Mouse (Mus musculus) limb, embryonic 10.5 days (tissue): ENCODE measurements around the gene Adra2b. TPM values are rescaled to one million over a fixed set of nuclear protein-coding genes. Genes with fewer than 3 reads are reported as not detected.

Source experiments
- DNase-seq: peaks from one replicate; pipeline ENCODE4 v3.0.0-alpha.2; 2017; ENCODE audit warnings: low spot score
- H3K27ac ChIP-seq: fragments of 300-500 bp; sonication (generic); 2 replicates; pipeline ENCODE4 v1.5.1; 2016; ENCODE audit warnings: mild to moderate bottlenecking
- H3K27me3 ChIP-seq: fragments of 300-500 bp; sonication (generic); 2 replicates; pipeline ENCODE4 v1.6.1; 2016; ENCODE audit warnings: low read depth, mild to moderate bottlenecking; ENCODE audit not compliant: poor library complexity, severe bottlenecking
- H3K36me3 ChIP-seq: fragments of 300-500 bp; sonication (generic); 2 replicates; pipeline ENCODE4 v1.6.1; 2016; ENCODE audit warnings: mild to moderate bottlenecking, moderate library complexity
- H3K4me1 ChIP-seq: fragments of 300-500 bp; sonication (generic); 2 replicates; pipeline ENCODE4 v1.6.1; 2016
- H3K4me3 ChIP-seq: fragments of 300-500 bp; sonication (generic); 2 replicates; pipeline ENCODE4 v1.5.1; 2016; ENCODE audit warnings: mild to moderate bottlenecking, moderate library complexity
- H3K9me3 ChIP-seq: fragments of 300-500 bp; sonication (generic); replicated peaks from 2 replicates; pipeline ENCODE4 v1.6.1; 2016; ENCODE audit warnings: mild to moderate bottlenecking
- WGBS: fragments of 180-500 bp; shearing (Covaris S2); methylation state at CpG from one replicate; pipeline ENCODE4 v1.1.7; 2016; 5-methylcytosine and 5-hydroxymethylcytosine counted together
- polyA plus RNA-seq: library from polyadenylated mRNA; unstranded; fragments of >200 nt; fragmentation: Nextera tagmentation; extraction: Ambion mirVana; gene quantifications from 2 replicates; pipeline ENCODE4 v1.2.1, GENCODE M21; 2016

Adra2b gene
- polyA plus RNA-seq, 1 experiment from 2014 or later, result 1.7 TPM

GRCm38 (mm10) chr2:127375759-127376341, 12.8 kb downstream of the Adra2b start:
- Histone ChIP-seq H3K27me3 (no peaks in the 10 kb centered on the region), H3K9me3 (no peaks in the 10 kb centered on the region), H3K4me3 (no peak overlapping the region), H3K4me1 (peaks cover 21% of the 10 kb centered on the region), H3K27ac (no peak overlapping the region), H3K36me3 (no peaks in the 10 kb centered on the region)
- no peak for DNase-seq
- 60% methylated on average over 7 of the region's 7 CpGs for WGBS

GRCm38 (mm10) chr2:127376423-127377051, 13.5 kb downstream of the Adra2b start:
- Histone ChIP-seq H3K4me1 (peaks cover 14% of the 10 kb centered on the region), H3K27me3 (no peaks in the 10 kb centered on the region), H3K36me3 (no peaks in the 10 kb centered on the region), H3K4me3 (no peak overlapping the region), H3K9me3 (no peaks in the 10 kb centered on the region), H3K27ac (no peak overlapping the region)
- WGBS, result 80% methylated on average over 6 of the region's 6 CpGs
- DNase-seq, result no peak

DNA sequence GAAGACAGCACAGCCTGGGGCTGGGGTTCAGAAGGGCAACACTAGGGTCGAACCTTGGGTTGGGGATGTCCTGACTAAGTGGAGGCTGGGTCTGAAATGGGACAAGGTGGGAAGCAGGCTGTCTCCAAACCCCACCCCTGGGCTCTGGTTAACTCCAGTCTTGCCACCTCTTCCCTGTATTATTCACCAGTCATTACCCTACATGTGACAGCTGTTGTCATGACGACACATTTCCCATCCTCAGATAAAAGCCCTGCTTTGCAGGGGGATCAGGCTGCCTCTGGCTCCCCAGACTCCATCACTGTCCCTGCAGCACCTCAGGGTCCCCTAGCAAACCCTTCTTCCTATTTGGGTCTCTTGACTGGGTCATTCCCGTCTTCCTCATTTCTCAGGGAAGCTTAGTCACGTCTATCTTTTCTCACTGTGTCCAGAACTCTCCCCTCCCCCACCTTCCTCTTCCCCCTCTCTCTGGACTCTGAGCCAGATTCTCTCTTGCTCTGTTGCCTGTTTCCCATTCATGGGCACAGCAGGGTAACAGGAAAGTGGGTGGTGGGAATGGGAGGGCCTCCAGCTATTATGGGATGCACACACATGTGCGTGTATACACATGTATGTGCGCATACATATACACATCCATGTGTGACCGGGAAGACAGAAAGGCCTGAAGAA, 15.1 kb downstream of the Adra2b start:
- H3K4me3 ChIP-seq, result no peak overlapping the region
- no peak overlapping the region for H3K27ac ChIP-seq
- peaks cover 12% of the 10 kb centered on the region; the same call in 1 of the 2 replicates for H3K4me1 ChIP-seq
- H3K36me3 ChIP-seq, result no peaks in the 10 kb centered on the region
- no peaks in the 10 kb centered on the region for H3K9me3 ChIP-seq
- 70% methylated on average over 7 of the region's 7 CpGs for WGBS
- H3K27me3 ChIP-seq, result no peaks in the 10 kb centered on the region
- no peak for DNase-seq

- H3K27ac ChIP-seq, result no peak overlapping the region
- WGBS, result 85% methylated on average over 7 of the region's 7 CpGs
- no peaks in the 10 kb centered on the region for H3K36me3 ChIP-seq
- H3K4me1 ChIP-seq, result peaks cover 12% of the 10 kb centered on the region; the same call in 1 of the 2 replicates
- H3K27me3 ChIP-seq, result no peaks in the 10 kb centered on the region
- no peak overlapping the region for H3K4me3 ChIP-seq
- no peaks in the 10 kb centered on the region for H3K9me3 ChIP-seq
- no peak for DNase-seq
Observed at GRCm38 (mm10) chr2:127378611-127378990, 15.6 kb downstream of the Adra2b start.

GRCm38 (mm10) chr2:127379250-127379649, 16.2 kb downstream of the Adra2b start:
- Histone ChIP-seq H3K36me3 (no peaks in the 10 kb centered on the region), H3K27ac (no peak overlapping the region), H3K4me1 (peaks cover 12% of the 10 kb centered on the region; the same call in 1 of the 2 replicates), H3K4me3 (no peak overlapping the region), H3K9me3 (no peaks in the 10 kb centered on the region), H3K27me3 (no peaks in the 10 kb centered on the region)
- WGBS, result 77% methylated on average over 3 of the region's 3 CpGs
- DNase-seq, result no peak

DNA sequence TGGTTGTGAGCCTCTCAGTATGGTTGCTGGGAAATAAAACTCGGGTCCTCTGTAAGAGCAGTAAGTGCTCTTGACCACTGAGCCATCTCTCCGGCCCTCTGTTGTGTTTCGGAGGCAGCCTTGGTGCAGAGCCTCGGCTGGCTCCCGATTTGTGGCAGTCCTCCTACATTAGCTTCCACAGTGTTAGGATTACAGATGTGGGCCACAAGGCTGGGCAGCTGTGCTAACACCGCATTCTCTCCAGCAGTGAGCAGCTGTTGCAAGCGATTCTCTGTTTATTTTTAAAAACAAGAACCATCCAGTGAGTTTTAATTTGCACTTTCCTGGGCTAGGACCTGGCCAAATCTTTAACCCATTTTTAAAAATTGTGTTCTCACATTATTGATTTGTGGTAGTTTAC, 20.9 kb downstream of the Adra2b start:
- no peaks in the 10 kb centered on the region for H3K4me1 ChIP-seq
- H3K27me3 ChIP-seq, result no peaks in the 10 kb centered on the region
- H3K4me3 ChIP-seq, result no peak overlapping the region
- H3K27ac ChIP-seq, result no peak overlapping the region
- 77% methylated on average over 7 of the region's 7 CpGs for WGBS
- DNase-seq, result no peak
- H3K9me3 ChIP-seq, result no peaks in the 10 kb centered on the region
- H3K36me3 ChIP-seq, result no peaks in the 10 kb centered on the region

- no peaks in the 10 kb centered on the region for H3K36me3 ChIP-seq
- H3K27me3 ChIP-seq, result no peaks in the 10 kb centered on the region
- no peak overlapping the region for H3K27ac ChIP-seq
- no peaks in the 10 kb centered on the region for H3K4me1 ChIP-seq
- H3K9me3 ChIP-seq, result no peaks in the 10 kb centered on the region
- 80% methylated on average over 2 of the region's 2 CpGs for WGBS
- DNase-seq, result no peak
- no peak overlapping the region for H3K4me3 ChIP-seq
Observed at GRCm38 (mm10) chr2:127387521-127387920, 24.5 kb downstream of the Adra2b start.

GRCm38 (mm10) chr2:127390352-127390751, 27.3 kb downstream of the Adra2b start:
- no peak overlapping the region for H3K27ac ChIP-seq
- H3K9me3 ChIP-seq, result no peaks in the 10 kb centered on the region
- WGBS, result 85% methylated on average over 3 of the region's 3 CpGs
- no peaks in the 10 kb centered on the region for H3K4me1 ChIP-seq
- no peak overlapping the region for H3K4me3 ChIP-seq
- no peaks in the 10 kb centered on the region for H3K36me3 ChIP-seq
- H3K27me3 ChIP-seq, result no peaks in the 10 kb centered on the region
- DNase-seq, result no peak

DNA sequence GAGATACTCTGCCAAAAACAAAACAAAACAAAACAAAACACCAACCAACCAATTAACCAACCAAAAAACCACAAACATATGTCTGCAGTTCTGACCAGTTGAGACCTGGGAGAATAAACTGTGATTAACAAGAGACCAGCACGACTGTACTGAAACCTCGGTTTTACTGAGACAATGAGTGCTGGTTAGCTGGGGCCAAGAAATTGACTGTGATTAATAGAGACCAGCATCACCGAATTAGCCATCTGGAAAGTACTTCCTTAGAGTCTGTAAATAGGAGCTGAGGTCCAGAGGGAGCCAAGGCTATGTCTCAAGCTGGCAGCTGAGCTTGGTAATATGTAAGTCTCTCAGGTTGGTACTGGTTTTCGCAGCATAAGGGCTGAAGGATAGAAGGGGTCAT, 27.8 kb downstream of the Adra2b start:
- Histone ChIP-seq H3K4me3 (no peak overlapping the region), H3K9me3 (no peaks in the 10 kb centered on the region), H3K36me3 (no peaks in the 10 kb centered on the region), H3K4me1 (no peaks in the 10 kb centered on the region), H3K27ac (no peak overlapping the region), H3K27me3 (no peaks in the 10 kb centered on the region)
- no peak for DNase-seq
- 69% methylated on average over 4 of the region's 4 CpGs for WGBS

DNA sequence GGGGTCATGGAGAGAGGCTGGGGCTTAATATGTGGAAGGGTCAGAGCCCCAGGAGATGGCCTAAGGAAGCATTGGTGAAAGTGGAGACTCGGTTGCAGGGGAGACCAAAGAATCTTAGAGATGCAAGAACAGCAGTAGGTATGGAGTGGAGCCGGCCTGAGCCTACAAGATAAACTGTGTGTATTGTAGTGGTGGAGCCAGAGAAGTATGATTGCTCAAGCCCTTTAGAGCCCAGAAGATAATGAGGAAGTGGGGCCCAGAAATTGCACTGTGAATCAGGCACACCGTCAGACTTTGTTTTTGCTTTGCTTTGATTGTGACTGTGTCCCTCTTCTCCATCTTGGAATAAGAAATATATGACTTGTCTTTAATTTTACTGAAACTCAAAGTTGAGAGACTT, 28.3 kb downstream of the Adra2b start:
- no peaks in the 10 kb centered on the region for H3K36me3 ChIP-seq
- H3K27me3 ChIP-seq, result no peaks in the 10 kb centered on the region
- H3K9me3 ChIP-seq, result no peaks in the 10 kb centered on the region
- 82% methylated on average over 3 of the region's 3 CpGs for WGBS
- DNase-seq, result no peak
- H3K27ac ChIP-seq, result no peak overlapping the region
- H3K4me1 ChIP-seq, result no peaks in the 10 kb centered on the region
- H3K4me3 ChIP-seq, result no peak overlapping the region

DNA sequence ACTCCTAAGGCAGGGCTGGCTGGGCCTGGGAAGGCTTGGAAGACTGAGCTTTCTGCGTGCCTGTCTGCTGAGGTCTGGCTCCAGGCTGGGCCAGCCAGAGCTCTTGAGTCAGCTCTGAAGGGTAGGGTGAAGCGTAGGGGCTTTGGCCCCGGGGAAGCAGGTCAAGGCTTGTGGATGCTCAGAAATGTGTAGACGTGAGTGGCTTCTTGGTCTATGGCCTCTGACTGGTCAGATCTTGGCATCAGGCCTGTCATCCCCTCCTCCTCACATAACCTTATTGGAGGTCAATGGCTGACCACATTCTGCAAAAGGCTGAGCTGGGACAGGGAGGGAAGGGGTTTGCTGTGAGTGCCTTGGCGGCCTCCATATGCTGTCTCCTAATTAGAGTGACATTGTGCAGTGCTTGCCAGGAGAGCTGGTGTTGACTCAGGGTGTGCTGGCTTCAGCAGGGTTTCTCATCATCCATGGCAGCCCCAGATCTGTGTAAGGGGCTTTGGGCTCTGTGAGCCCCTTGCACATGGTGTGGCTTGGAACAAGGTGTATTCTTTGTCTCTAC, 31.7 kb downstream of the Adra2b start:
- Histone ChIP-seq H3K27me3 (no peaks in the 10 kb centered on the region), H3K36me3 (no peaks in the 10 kb centered on the region), H3K27ac (no peak overlapping the region), H3K4me1 (no peaks in the 10 kb centered on the region), H3K4me3 (no peak overlapping the region), H3K9me3 (no peaks in the 10 kb centered on the region)
- WGBS, result 77% methylated on average over 5 of the region's 5 CpGs
- no peak for DNase-seq

- Histone ChIP-seq H3K27me3 (no peaks in the 10 kb centered on the region), H3K9me3 (no peaks in the 10 kb centered on the region), H3K4me3 (no peak overlapping the region), H3K4me1 (peaks cover 12% of the 10 kb centered on the region), H3K36me3 (no peaks in the 10 kb centered on the region), H3K27ac (no peak overlapping the region)
- DNase-seq, result no peak
- 92% methylated on average over 7 of the region's 7 CpGs for WGBS
Observed at GRCm38 (mm10) chr2:127398738-127399137, 35.7 kb downstream of the Adra2b start.

DNA sequence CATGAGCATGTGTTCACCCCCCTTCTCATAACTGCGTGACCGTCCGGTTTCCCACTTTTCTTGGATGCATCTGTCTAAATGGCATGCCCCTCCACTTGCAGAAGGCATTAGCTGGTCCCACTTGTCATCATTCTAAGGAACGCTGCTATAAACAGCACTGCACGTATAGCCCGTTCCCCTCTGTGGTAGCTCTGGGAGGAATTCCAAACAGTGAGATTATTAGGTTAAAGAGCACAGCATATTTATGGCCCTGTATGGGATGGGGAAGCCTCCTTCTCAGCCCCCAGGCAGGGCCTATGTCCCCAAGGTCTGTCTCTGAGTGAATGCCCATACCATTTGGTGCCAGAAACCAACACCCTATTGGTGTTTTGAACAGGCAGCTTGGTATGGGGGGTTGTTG, 48.1 kb downstream of the Adra2b start:
- WGBS, result 86% methylated on average over 6 of the region's 6 CpGs
- H3K4me1 ChIP-seq, result 0 out of 2 replicates have a peak, but pooled peaks cover 3% of the 10 kb centered on the region
- H3K9me3 ChIP-seq, result no peaks in the 10 kb centered on the region
- H3K4me3 ChIP-seq, result no peak overlapping the region
- no peak for DNase-seq
- no peaks in the 10 kb centered on the region for H3K36me3 ChIP-seq
- no peak overlapping the region for H3K27ac ChIP-seq
- no peaks in the 10 kb centered on the region for H3K27me3 ChIP-seq
